Mouse (Mus musculus) spleen, adult 2 months (tissue): ENCODE results near the gene B9d2.

Experiments
- CTCF ChIP-seq: fragments of 200-500 bp; IDR thresholded peaks from 2 replicates; pipeline ENCODE4 v1.5.1; 2011; ENCODE audit warnings: mild to moderate bottlenecking, inconsistent platforms; ENCODE audit not compliant: insufficient read depth, insufficient read length, insufficient replicate concordance; ENCODE audit errors: extremely low read depth
- POLR2A ChIP-seq: fragments of 200-500 bp; IDR thresholded peaks from 2 replicates; pipeline ENCODE4 v1.6.1; 2011; ENCODE audit warnings: low read depth, low read length, inconsistent platforms

DNA sequence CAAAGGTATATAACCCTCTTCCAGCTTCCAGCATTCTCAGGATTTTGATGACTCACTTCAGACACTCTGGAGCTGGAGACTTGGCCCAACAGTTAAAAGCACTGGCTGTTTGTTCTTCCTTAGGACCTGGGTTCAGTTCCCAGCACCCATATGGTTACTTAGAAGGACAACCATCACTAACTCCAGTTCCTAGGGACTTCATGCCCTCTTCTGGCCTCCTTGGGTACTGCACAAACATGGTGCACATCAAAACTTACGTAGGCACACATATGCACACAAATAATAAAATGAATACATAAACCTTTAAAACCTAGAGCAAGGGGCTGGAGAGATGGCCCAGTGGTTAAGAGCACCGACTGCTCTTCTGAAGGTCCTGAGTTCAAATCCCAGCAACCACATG lies 21.8 kb downstream of the B9d2 start:
- no peak for TF ChIP-seq CTCF
- no peak for TF ChIP-seq POLR2A
